Comparison of ENCODE assay signal across 15 mouse cellular contexts in genomic region chr4:134444949-134445348, GRCm38 (mm10). TPM values are rescaled to one million over a fixed set of nuclear protein-coding genes. Genes with fewer than 3 reads are reported as not detected.
A peak's percentile ranks its signal among the peaks of the same experiment; 100 is the strongest.
DNase-seq lines count a peak whose midpoint lies in the region; ATAC-seq and TF ChIP-seq lines count a peak whose summit lies in the region.
"Had no signal": no experiment of that assay in that cellular context is flagged by ENCODE, and none has a peak within 500 bp of the region (broad histone marks: within the 10 kb centered on the region; RNA-seq: fewer than 3 reads in every experiment).

No protein-coding gene starts in this region.

- no peak for TF ChIP-seq CTCF in cortical plate, adult 2 months (IDR thresholded peaks at IDR 0.05; ENCODE audit: extremely low read depth, insufficient read depth, low read length)
- no peak for TF ChIP-seq CTCF in midbrain, postnatal 0 days (IDR thresholded peaks at IDR 0.05)

- no peak overlapping the region for H3K4me2 ChIP-seq in hindbrain, embryonic 16.5 days (ENCODE audit: low read length)
- no peak overlapping the region for H3K4me2 ChIP-seq in midbrain, postnatal 0 days (ENCODE audit: low read depth, low read length, poor library complexity, severe bottlenecking)
- H3K4me2 ChIP-seq: liver, embryonic 12.5 days had no signal

- H3K27ac ChIP-seq in cortical plate, adult 2 months (ENCODE audit: insufficient read depth, low read length) = peak overlapping the region; percentile 34
- peak overlapping the region; percentile 27; the same call in 1 of the 2 replicates for H3K27ac ChIP-seq in hindbrain, embryonic 16.5 days (ENCODE audit: low read depth, low read length)
- peak overlapping the region; percentile 67 for H3K27ac ChIP-seq in midbrain, postnatal 0 days (ENCODE audit: low read depth, low read length)
- H3K27ac ChIP-seq: gastrocnemius, adult 2 months; heart, embryonic 10.5 days; liver, embryonic 12.5 days had no signal

- no peaks in the 10 kb centered on the region for H3K9me3 ChIP-seq in hindbrain, embryonic 16.5 days (ENCODE audit: control insufficient read depth, low read length)
- no peaks in the 10 kb centered on the region for H3K9me3 ChIP-seq in midbrain, postnatal 0 days (ENCODE audit: low read length)
- H3K9me3 ChIP-seq: heart, embryonic 10.5 days; liver, embryonic 12.5 days had no signal

- peaks cover 14% of the 10 kb centered on the region for H3K4me1 ChIP-seq in cortical plate, adult 2 months (ENCODE audit: control insufficient read depth, insufficient read depth, low read length)
- peaks cover 11% of the 10 kb centered on the region for H3K4me1 ChIP-seq in hindbrain, embryonic 16.5 days (ENCODE audit: control insufficient read depth, insufficient read depth, low read depth, low read length)
- peaks cover 25% of the 10 kb centered on the region for H3K4me1 ChIP-seq in midbrain, postnatal 0 days (ENCODE audit: insufficient read depth, low read length)

- ATAC-seq in hindbrain, embryonic 16.5 days = no peak
- ATAC-seq in midbrain, postnatal 0 days (ENCODE audit: low FRiP score) = no peak
- ATAC-seq: liver, embryonic 12.5 days; lung, postnatal 0 days had no signal

- 34% methylated on average over 7 of the region's 7 CpGs for WGBS in hindbrain, embryonic 16.5 days
- WGBS in midbrain, postnatal 0 days = 14% methylated on average over 7 of the region's 7 CpGs

- H3K36me3 ChIP-seq in hindbrain, embryonic 16.5 days (ENCODE audit: control insufficient read depth, insufficient read depth, low read length) = no peaks in the 10 kb centered on the region
- H3K36me3 ChIP-seq in midbrain, postnatal 0 days (ENCODE audit: insufficient read depth, low read length) = no peaks in the 10 kb centered on the region
- H3K36me3 ChIP-seq: heart, embryonic 10.5 days; liver, embryonic 12.5 days had no signal

- H3K9ac ChIP-seq in hindbrain, embryonic 16.5 days (ENCODE audit: low read depth, low read length) = no peak overlapping the region
- no peak overlapping the region for H3K9ac ChIP-seq in midbrain, postnatal 0 days (replicated peaks; ENCODE audit: low read length, poor library complexity, severe bottlenecking)
- H3K9ac ChIP-seq: liver, embryonic 12.5 days had no signal

- no peak overlapping the region for H3K4me3 ChIP-seq in cortical plate, adult 2 months (ENCODE audit: insufficient read depth, low read length)
- H3K4me3 ChIP-seq in hindbrain, embryonic 16.5 days (ENCODE audit: low read length) = no peak overlapping the region
- H3K4me3 ChIP-seq in midbrain, postnatal 0 days (ENCODE audit: low read depth, low read length) = no peak overlapping the region
- H3K4me3 ChIP-seq: gastrocnemius, adult 2 months; heart, embryonic 10.5 days; liver, embryonic 12.5 days had no signal

- H3K27me3 ChIP-seq in hindbrain, embryonic 16.5 days (replicated peaks; ENCODE audit: control insufficient read depth, insufficient read depth, low read length) = no peaks in the 10 kb centered on the region
- no peaks in the 10 kb centered on the region for H3K27me3 ChIP-seq in midbrain, postnatal 0 days (ENCODE audit: insufficient read depth, low read length)

- DNase-seq in layer of hippocampus, adult 18-20 months (ENCODE audit: low spot score in 2 of 2) = peak; percentile 55 to 70
- DNase-seq in layer of hippocampus, adult 9-10 months (ENCODE audit: low spot score) = no peak
- DNase-seq in midbrain, postnatal 0 days (ENCODE audit: low spot score) = peak; percentile 60
- no peak for DNase-seq in urinary bladder, adult 18-20 months (ENCODE audit: low spot score in 2 of 2)
- no peak for DNase-seq in cerebellum, postnatal 10 days
- DNase-seq: cerebellum, postnatal 25 days; gastrocnemius, adult 2 months; heart, postnatal 36 days; kidney, adult 9 months; thymus, postnatal 4 days had no signal

- TF ChIP-seq POLR2A in cortical plate, adult 2 months (IDR thresholded peaks at IDR 0.05; ENCODE audit: extremely low read depth, insufficient read depth, low read length) = no peak

RNA-seq across cellular contexts. Expression of gene Stmn1, which starts 23.2 kb away (rescaled TPM):
- 100 to 1,000 TPM; 373 to 429 TPM for total RNA-seq in layer of hippocampus, adult 18-20 months (2021)
- polyA plus RNA-seq in cortical plate, adult 2 months (2012; rRNA removed) = 901 and 956 TPM in 2 replicates
- polyA plus RNA-seq in hindbrain, embryonic 16.5 days (2015; fragmentation: Nextera tagmentation; extraction: Ambion mirVana) = 5,655 and 5,657 TPM in 2 replicates
- 1,269 and 1,609 TPM in 2 replicates for total RNA-seq in midbrain, postnatal 0 days (2014; rRNA removed)
- polyA plus RNA-seq in midbrain, postnatal 0 days (2015; fragmentation: Nextera tagmentation; extraction: Ambion mirVana) = 6,261 and 6,359 TPM in 2 replicates

RNA-seq across cellular contexts. Expression of gene Pafah2, which starts 48.8 kb away (rescaled TPM):
- 1 to 10 TPM; 5.0 to 5.9 TPM for total RNA-seq in layer of hippocampus, adult 18-20 months (2021)
- 8.9 and 9.3 TPM in 2 replicates for polyA plus RNA-seq in cortical plate, adult 2 months (2012; rRNA removed)
- polyA plus RNA-seq in hindbrain, embryonic 16.5 days (2015; fragmentation: Nextera tagmentation; extraction: Ambion mirVana) = 7.8 and 8.5 TPM in 2 replicates
- 8.3 and 11.6 TPM in 2 replicates for total RNA-seq in midbrain, postnatal 0 days (2014; rRNA removed)
- 5.7 and 6.7 TPM in 2 replicates for polyA plus RNA-seq in midbrain, postnatal 0 days (2015; fragmentation: Nextera tagmentation; extraction: Ambion mirVana)

RNA-seq across cellular contexts. Expression of gene Paqr7, which starts 51.5 kb away (rescaled TPM):
- total RNA-seq in layer of hippocampus, adult 18-20 months (2021) = 10 to 100 TPM; 60.9 to 67.1 TPM
- 78.7 and 81.5 TPM in 2 replicates for polyA plus RNA-seq in cortical plate, adult 2 months (2012; rRNA removed)
- 40.5 and 46.7 TPM in 2 replicates for polyA plus RNA-seq in hindbrain, embryonic 16.5 days (2015; fragmentation: Nextera tagmentation; extraction: Ambion mirVana)
- total RNA-seq in midbrain, postnatal 0 days (2014; rRNA removed) = 69.2 and 97.8 TPM in 2 replicates
- polyA plus RNA-seq in midbrain, postnatal 0 days (2015; fragmentation: Nextera tagmentation; extraction: Ambion mirVana) = 38.9 and 41.3 TPM in 2 replicates

Comparison
In these comparisons a context has a peak if more than half of its experiments do, and no peak if none do; other contexts are left out.
1. DNase-seq: peak in layer of hippocampus, adult 18-20 months (2 of 2) and midbrain, postnatal 0 days (single experiment); none in layer of hippocampus, adult 9-10 months (single experiment), urinary bladder, adult 18-20 months (0 of 2) and cerebellum, postnatal 10 days (0 of 2).
2. Peak in every context shown above with its lines, with median percentiles within 50 percentile points of each other: H3K27ac ChIP-seq.